Mouse (Mus musculus) heart, embryonic 15.5 days (tissue): ENCODE data around the gene Slc9a3. TPM values are rescaled to one million over a fixed set of nuclear protein-coding genes. Genes with fewer than 3 reads are reported as not detected.

Source experiments
- ATAC-seq: fragments of 200-750 bp; cut with Nextera tagmentation; replicated peaks from 2 replicates; pipeline ENCODE4 v1.8.0; 2017; ENCODE audit warnings: low read depth, moderate TSS enrichment; ENCODE audit not compliant: insufficient number of reproducible peaks, insufficient read depth, low FRiP score
- H3K27ac ChIP-seq: fragments of 300-500 bp; sonication (generic); 2 replicates; pipeline ENCODE4 v1.5.1; 2015; ENCODE audit warnings: mild to moderate bottlenecking, inconsistent platforms
- H3K27me3 ChIP-seq: fragments of 300-500 bp; sonication (generic); 2 replicates; pipeline ENCODE4 v1.6.1; 2015; ENCODE audit warnings: inconsistent platforms
- H3K36me3 ChIP-seq: fragments of 300-500 bp; sonication (generic); 2 replicates; pipeline ENCODE4 v1.6.1; 2015; ENCODE audit warnings: mild to moderate bottlenecking, inconsistent platforms
- H3K4me1 ChIP-seq: fragments of 300-500 bp; sonication (generic); replicated peaks from 2 replicates; pipeline ENCODE4 v1.6.1; 2015; ENCODE audit warnings: inconsistent platforms
- H3K4me2 ChIP-seq: fragments of 300-500 bp; sonication (generic); 2 replicates; pipeline ENCODE4 v1.6.1; 2015; ENCODE audit warnings: inconsistent platforms, mild to moderate bottlenecking, moderate library complexity
- H3K4me3 ChIP-seq: fragments of 300-500 bp; sonication (generic); 2 replicates; pipeline ENCODE4 v1.5.1; 2015; ENCODE audit warnings: mild to moderate bottlenecking, inconsistent platforms
- H3K9ac ChIP-seq: fragments of 300-500 bp; sonication (generic); 2 replicates; pipeline ENCODE4 v1.6.1; 2015; ENCODE audit warnings: mild to moderate bottlenecking, inconsistent platforms
- H3K9me3 ChIP-seq: fragments of 300-500 bp; sonication (generic); replicated peaks from 2 replicates; pipeline ENCODE4 v1.6.1; 2016; ENCODE audit warnings: inconsistent platforms
- WGBS: fragments of 180-500 bp; shearing (Covaris S2); methylation state at CpG from one replicate; pipeline ENCODE4 v1.1.7; 2015; ENCODE audit warnings: mixed read lengths; 5-methylcytosine and 5-hydroxymethylcytosine counted together
- polyA plus RNA-seq: library from polyadenylated mRNA; unstranded; fragments of >200 nt; fragmentation: Nextera tagmentation; extraction: Ambion mirVana; gene quantifications from 2 replicates; pipeline ENCODE4 v1.2.1, GENCODE M21; 2015

Gene Slc9a3
- polyA plus RNA-seq, 1 experiment from 2014 or later: 0.09 TPM

DNA sequence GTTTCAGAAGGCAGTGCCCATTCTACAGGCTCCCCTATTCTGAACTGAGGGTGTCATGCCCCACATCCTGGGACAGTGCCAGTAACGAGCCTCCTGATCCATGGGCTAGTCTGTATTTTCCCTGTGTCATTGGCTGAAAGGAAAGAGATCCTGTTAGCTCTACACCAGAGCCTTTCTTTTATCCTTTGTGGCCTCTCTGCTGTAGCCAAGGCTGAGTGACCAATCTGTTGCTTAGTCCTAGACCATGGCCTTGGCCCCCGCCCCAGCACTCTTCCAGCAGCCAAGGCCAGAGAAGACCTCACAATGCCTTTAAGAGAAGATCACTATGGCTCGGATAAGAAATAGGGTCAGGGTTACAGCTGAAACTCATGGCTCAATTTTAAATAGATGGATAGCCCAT lies 97.2 kb downstream of the Slc9a3 start:
- 70% methylated on average over 3 of the region's 3 CpGs for WGBS
- Histone ChIP-seq H3K27me3 (no peaks in the 10 kb centered on the region), H3K27ac (no peak overlapping the region), H3K9ac (no peak overlapping the region), H3K36me3 (no peaks in the 10 kb centered on the region), H3K4me3 (no peak overlapping the region), H3K4me1 (no peaks in the 10 kb centered on the region), H3K4me2 (no peak overlapping the region), H3K9me3 (no peaks in the 10 kb centered on the region)
- ATAC-seq: no peak

Other genes starting within 250 kb of the Slc9a3 start
- 22.0 and 25.4 TPM in 2 replicates for gene Trip13, start 183.7 kb upstream of the Slc9a3 start, polyA plus RNA-seq
- 37.0 and 37.5 TPM in 2 replicates for gene Brd9, start 183.6 kb upstream of the Slc9a3 start, polyA plus RNA-seq
- not detected in 2 replicates for gene Zdhhc11, start 157.6 kb upstream of the Slc9a3 start, polyA plus RNA-seq
- 4.1 and 5.6 TPM in 2 replicates for gene Tppp, start 112.0 kb upstream of the Slc9a3 start, polyA plus RNA-seq
- 8.8 and 9.3 TPM in 2 replicates for gene Cep72, start 59.2 kb upstream of the Slc9a3 start, polyA plus RNA-seq
- gene Exoc3, start 87.3 kb downstream of the Slc9a3 start, polyA plus RNA-seq: 57.0 and 61.2 TPM in 2 replicates
- 1.0 and 1.3 TPM in 2 replicates for gene Ahrr, start 170.9 kb downstream of the Slc9a3 start, polyA plus RNA-seq
- 83.0 and 93.8 TPM in 2 replicates for gene Pdcd6, start 196.1 kb downstream of the Slc9a3 start, polyA plus RNA-seq
- gene Sdha, start 228.8 kb downstream of the Slc9a3 start, polyA plus RNA-seq: 551 and 562 TPM in 2 replicates
- gene Ccdc127, start 228.9 kb downstream of the Slc9a3 start, polyA plus RNA-seq: 43.9 and 51.2 TPM in 2 replicates
- gene Lrrc14b, start 242.5 kb downstream of the Slc9a3 start, polyA plus RNA-seq: 8.4 and 10.2 TPM in 2 replicates